Mouse (Mus musculus) E14TG2a.4 (cell line): ENCODE measurements at regions not wholly inside any gene's neighbourhood (a gene's known extent, or its start where the extent isn't known, plus 50 kb on each side); places are given as distances from the start of the nearest gene placed in this dataset.

ENCODE experiments used
- CTCF ChIP-seq: conservative IDR thresholded peaks from 2 replicates; pipeline ENCODE4 v1.5.1; 2014; ENCODE audit warnings: low read length
- NANOG ChIP-seq: IDR thresholded peaks from 2 replicates; pipeline ENCODE4 v1.6.1; 2014; ENCODE audit warnings: borderline replicate concordance, low read length, mixed read lengths
- POU5F1 ChIP-seq: IDR thresholded peaks from 2 replicates; pipeline ENCODE4 v1.6.1; 2014; ENCODE audit warnings: low read length, borderline replicate concordance

DNA sequence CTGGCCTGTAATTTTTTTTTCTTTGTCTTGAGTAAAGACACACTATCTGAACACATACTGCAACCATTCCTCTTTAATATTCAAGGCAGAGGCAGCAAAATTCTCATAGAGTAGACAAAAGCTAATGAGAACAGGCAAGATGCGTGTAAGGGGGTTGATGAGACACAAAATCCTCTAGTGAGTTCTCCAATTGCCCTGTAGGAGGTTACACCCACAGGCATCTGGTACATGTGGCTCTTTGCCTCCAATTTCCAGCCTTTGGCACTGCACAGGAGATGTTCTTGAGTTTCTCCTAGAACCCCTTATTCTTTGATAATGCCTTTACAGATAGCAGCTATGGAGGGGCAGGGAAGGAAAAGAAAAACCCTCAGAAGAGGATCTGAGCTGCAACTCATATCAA lies 480.9 kb upstream of the Mctp2 start:
- no peak for TF ChIP-seq CTCF
- TF ChIP-seq NANOG, result no peak
- TF ChIP-seq POU5F1, result no peak
